Comparison of ENCODE assay signal across 10 mouse cellular contexts in genomic region chr2:130577021-130577420, GRCm38 (mm10). TPM values are rescaled to one million over a fixed set of nuclear protein-coding genes. Genes with fewer than 3 reads are reported as not detected.
DNase-seq lines count a peak whose midpoint lies in the region; ATAC-seq lines count a peak whose summit lies in the region.
"Had no signal": no experiment of that assay in that cellular context is flagged by ENCODE, and none has a peak within 500 bp of the region (broad histone marks: within the 10 kb centered on the region; RNA-seq: fewer than 3 reads in every experiment).

No protein-coding gene starts in this region.

- H3K27me3 ChIP-seq in hindbrain, embryonic 11.5 days (ENCODE audit: control insufficient read depth, insufficient read depth, low read length): peaks cover 72% of the 10 kb centered on the region
- H3K27me3 ChIP-seq in hindbrain, embryonic 12.5 days: peaks cover 88% of the 10 kb centered on the region
- peaks cover 81% of the 10 kb centered on the region for H3K27me3 ChIP-seq in embryonic facial prominence, embryonic 13.5 days
- H3K27me3 ChIP-seq in intestine, embryonic 15.5 days (replicated peaks): peaks cover 69% of the 10 kb centered on the region
- peaks cover 71% of the 10 kb centered on the region for H3K27me3 ChIP-seq in midbrain, embryonic 14.5 days (ENCODE audit: control insufficient read depth, insufficient read depth, low read length)

- 2% methylated on average over 9 of the region's 9 CpGs for WGBS in hindbrain, embryonic 11.5 days
- WGBS in hindbrain, embryonic 12.5 days: 2% methylated on average over 9 of the region's 9 CpGs
- 4% methylated on average over 9 of the region's 9 CpGs for WGBS in embryonic facial prominence, embryonic 13.5 days
- 9% methylated on average over 9 of the region's 9 CpGs for WGBS in intestine, embryonic 15.5 days
- 3% methylated on average over 9 of the region's 9 CpGs for WGBS in midbrain, embryonic 14.5 days

- no peak overlapping the region; the same call in 1 of the 2 replicates for H3K4me3 ChIP-seq in hindbrain, embryonic 11.5 days (ENCODE audit: low read depth, low read length)
- H3K4me3 ChIP-seq in hindbrain, embryonic 12.5 days: no peak overlapping the region
- H3K4me3 ChIP-seq in embryonic facial prominence, embryonic 13.5 days: peak overlapping the region; percentile 37
- peak overlapping the region; percentile 32 for H3K4me3 ChIP-seq in intestine, embryonic 15.5 days (replicated peaks)
- H3K4me3 ChIP-seq in midbrain, embryonic 14.5 days (replicated peaks; ENCODE audit: low read depth, low read length): 0 out of 2 replicates have a peak overlapping the region, but pooled peaks have one; percentile 3

- H3K9ac ChIP-seq in hindbrain, embryonic 11.5 days (ENCODE audit: low read depth, low read length): no peak overlapping the region
- H3K9ac ChIP-seq in hindbrain, embryonic 12.5 days: no peak overlapping the region
- H3K9ac ChIP-seq in embryonic facial prominence, embryonic 13.5 days: peak overlapping the region; percentile 57
- no peak overlapping the region for H3K9ac ChIP-seq in intestine, embryonic 15.5 days
- H3K9ac ChIP-seq in midbrain, embryonic 14.5 days (replicated peaks; ENCODE audit: low read length): no peak overlapping the region

- no peak overlapping the region for H3K27ac ChIP-seq in hindbrain, embryonic 11.5 days (ENCODE audit: low read depth, low read length)
- no peak overlapping the region for H3K27ac ChIP-seq in hindbrain, embryonic 12.5 days
- H3K27ac ChIP-seq in embryonic facial prominence, embryonic 13.5 days: no peak overlapping the region
- no peak overlapping the region for H3K27ac ChIP-seq in intestine, embryonic 15.5 days
- H3K27ac ChIP-seq in midbrain, embryonic 14.5 days (replicated peaks; ENCODE audit: low read depth, low read length): no peak overlapping the region

- no peaks in the 10 kb centered on the region for H3K36me3 ChIP-seq in hindbrain, embryonic 11.5 days (ENCODE audit: control insufficient read depth, insufficient read depth, low read length)
- H3K36me3 ChIP-seq in hindbrain, embryonic 12.5 days: no peaks in the 10 kb centered on the region
- no peaks in the 10 kb centered on the region for H3K36me3 ChIP-seq in embryonic facial prominence, embryonic 13.5 days
- H3K36me3 ChIP-seq in intestine, embryonic 15.5 days: no peaks in the 10 kb centered on the region
- H3K36me3 ChIP-seq in midbrain, embryonic 14.5 days (ENCODE audit: control insufficient read depth, insufficient read depth, low read length): no peaks in the 10 kb centered on the region
- H3K36me3 ChIP-seq: G1E had no signal

- ATAC-seq in hindbrain, embryonic 11.5 days (ENCODE audit: low FRiP score): no peak
- no peak for ATAC-seq in hindbrain, embryonic 12.5 days (ENCODE audit: low FRiP score)
- no peak for ATAC-seq in embryonic facial prominence, embryonic 13.5 days (ENCODE audit: insufficient number of reproducible peaks, insufficient read depth, low FRiP score, low TSS enrichment, low read depth)
- 0 out of 2 replicates have a peak, but pooled peaks have one; percentile 16 for ATAC-seq in intestine, embryonic 15.5 days
- ATAC-seq in midbrain, embryonic 14.5 days (ENCODE audit: low FRiP score, low TSS enrichment): no peak

- no peaks in the 10 kb centered on the region for H3K9me3 ChIP-seq in hindbrain, embryonic 11.5 days (ENCODE audit: control insufficient read depth, low read length)
- H3K9me3 ChIP-seq in hindbrain, embryonic 12.5 days (replicated peaks): no peaks in the 10 kb centered on the region
- H3K9me3 ChIP-seq in embryonic facial prominence, embryonic 13.5 days: no peaks in the 10 kb centered on the region
- no peaks in the 10 kb centered on the region for H3K9me3 ChIP-seq in intestine, embryonic 15.5 days
- H3K9me3 ChIP-seq in midbrain, embryonic 14.5 days (ENCODE audit: control insufficient read depth, low read length): no peaks in the 10 kb centered on the region
- H3K9me3 ChIP-seq: G1E had no signal

- H3K4me2 ChIP-seq in hindbrain, embryonic 11.5 days (replicated peaks; ENCODE audit: low read depth, low read length): no peak overlapping the region; the same call in 1 of the 2 replicates
- no peak overlapping the region for H3K4me2 ChIP-seq in hindbrain, embryonic 12.5 days (replicated peaks)
- H3K4me2 ChIP-seq in embryonic facial prominence, embryonic 13.5 days: peak overlapping the region; percentile 62
- peak overlapping the region; percentile 64 for H3K4me2 ChIP-seq in intestine, embryonic 15.5 days (replicated peaks)
- peak overlapping the region; percentile 44; the same call in 1 of the 2 replicates for H3K4me2 ChIP-seq in midbrain, embryonic 14.5 days (ENCODE audit: low read length)

- intact Hi-C loops in left cerebral cortex, postnatal 36 days (cut with DNase I): no loop called here

- H3K4me1 ChIP-seq in hindbrain, embryonic 11.5 days (replicated peaks; ENCODE audit: control insufficient read depth, insufficient read depth, low read length): peaks cover 19% of the 10 kb centered on the region
- peaks cover 27% of the 10 kb centered on the region for H3K4me1 ChIP-seq in hindbrain, embryonic 12.5 days
- peaks cover 29% of the 10 kb centered on the region for H3K4me1 ChIP-seq in embryonic facial prominence, embryonic 13.5 days
- peaks cover 23% of the 10 kb centered on the region for H3K4me1 ChIP-seq in intestine, embryonic 15.5 days (replicated peaks)
- peaks cover 10% of the 10 kb centered on the region; the same call in 1 of the 2 replicates for H3K4me1 ChIP-seq in midbrain, embryonic 14.5 days (ENCODE audit: control insufficient read depth, insufficient read depth, low read length)

- peak; percentile 51 for DNase-seq in hindbrain, embryonic 11.5 days (ENCODE audit: low spot score)
- no peak for DNase-seq in midbrain, embryonic 14.5 days
- DNase-seq in left cerebral cortex, postnatal 36 days (ENCODE audit: low spot score in 2 of 2): no peak
- DNase-seq in left cerebral cortex, adult 11 months (ENCODE audit: low spot score): no peak
- no peak for DNase-seq in cerebellum, postnatal 14 days

RNA-seq across cellular contexts. Expression of gene Oxt, which starts 1.0 kb away (rescaled TPM):
- polyA plus RNA-seq in hindbrain, embryonic 11.5 days (2014; fragmentation: Nextera tagmentation; extraction: Ambion mirVana): not detected in 2 replicates
- polyA plus RNA-seq in hindbrain, embryonic 12.5 days (2016; fragmentation: Nextera tagmentation; extraction: Ambion mirVana): not detected in 2 replicates
- not detected in 2 replicates for polyA plus RNA-seq in embryonic facial prominence, embryonic 13.5 days (2015; fragmentation: Nextera tagmentation; extraction: Ambion mirVana)
- not detected in 2 replicates for polyA plus RNA-seq in intestine, embryonic 15.5 days (2015; fragmentation: Nextera tagmentation; extraction: Ambion mirVana)
- polyA plus RNA-seq in midbrain, embryonic 14.5 days (2014; fragmentation: Nextera tagmentation; extraction: Ambion mirVana): 0.59 TPM in 1 of 2 replicates, not detected in the other
- 1 to 10 TPM in 1 of 2 experiments, not detected in 1; 1.7 TPM for total RNA-seq in left cerebral cortex, postnatal 36 days (2021)
- total RNA-seq: G1E; hematopoietic stem cell, adult 5-6 weeks had no signal
- polyA plus RNA-seq: G1E had no signal

RNA-seq across cellular contexts. Expression of gene Avp, which starts 5.3 kb away (rescaled TPM):
- polyA plus RNA-seq in hindbrain, embryonic 11.5 days (2014; fragmentation: Nextera tagmentation; extraction: Ambion mirVana): not detected in 2 replicates
- polyA plus RNA-seq in hindbrain, embryonic 12.5 days (2016; fragmentation: Nextera tagmentation; extraction: Ambion mirVana): not detected in 2 replicates
- not detected in 2 replicates for polyA plus RNA-seq in embryonic facial prominence, embryonic 13.5 days (2015; fragmentation: Nextera tagmentation; extraction: Ambion mirVana)
- not detected in 2 replicates for polyA plus RNA-seq in intestine, embryonic 15.5 days (2015; fragmentation: Nextera tagmentation; extraction: Ambion mirVana)
- 0.70 TPM in 1 of 2 replicates, not detected in the other for polyA plus RNA-seq in midbrain, embryonic 14.5 days (2014; fragmentation: Nextera tagmentation; extraction: Ambion mirVana)
- 10 to 100 TPM in 1 of 2 experiments, 1 to 10 TPM in 1; 2.9 to 17.5 TPM for total RNA-seq in left cerebral cortex, postnatal 36 days (2021)
- total RNA-seq: G1E; hematopoietic stem cell, adult 5-6 weeks had no signal
- polyA plus RNA-seq: G1E had no signal

RNA-seq across cellular contexts. Expression of gene Mrps26, which starts 13.5 kb away (rescaled TPM):
- polyA plus RNA-seq in hindbrain, embryonic 11.5 days (2014; fragmentation: Nextera tagmentation; extraction: Ambion mirVana): 77.4 and 86.5 TPM in 2 replicates
- 70.7 and 73.3 TPM in 2 replicates for polyA plus RNA-seq in hindbrain, embryonic 12.5 days (2016; fragmentation: Nextera tagmentation; extraction: Ambion mirVana)
- 76.0 and 89.4 TPM in 2 replicates for polyA plus RNA-seq in embryonic facial prominence, embryonic 13.5 days (2015; fragmentation: Nextera tagmentation; extraction: Ambion mirVana)
- 84.4 and 94.1 TPM in 2 replicates for polyA plus RNA-seq in intestine, embryonic 15.5 days (2015; fragmentation: Nextera tagmentation; extraction: Ambion mirVana)
- polyA plus RNA-seq in midbrain, embryonic 14.5 days (2014; fragmentation: Nextera tagmentation; extraction: Ambion mirVana): 98.4 and 112 TPM in 2 replicates
- 10 to 100 TPM; 72.2 to 82.6 TPM for total RNA-seq in left cerebral cortex, postnatal 36 days (2021)

RNA-seq across cellular contexts. Expression of gene Fastkd5, which starts 52.8 kb away (rescaled TPM):
- polyA plus RNA-seq in hindbrain, embryonic 11.5 days (2014; fragmentation: Nextera tagmentation; extraction: Ambion mirVana): 20.2 and 22.0 TPM in 2 replicates
- polyA plus RNA-seq in hindbrain, embryonic 12.5 days (2016; fragmentation: Nextera tagmentation; extraction: Ambion mirVana): 16.9 and 17.1 TPM in 2 replicates
- polyA plus RNA-seq in embryonic facial prominence, embryonic 13.5 days (2015; fragmentation: Nextera tagmentation; extraction: Ambion mirVana): 14.7 and 16.2 TPM in 2 replicates
- 14.0 and 16.3 TPM in 2 replicates for polyA plus RNA-seq in intestine, embryonic 15.5 days (2015; fragmentation: Nextera tagmentation; extraction: Ambion mirVana)
- polyA plus RNA-seq in midbrain, embryonic 14.5 days (2014; fragmentation: Nextera tagmentation; extraction: Ambion mirVana): 7.4 and 13.8 TPM in 2 replicates
- total RNA-seq in left cerebral cortex, postnatal 36 days (2021): 1 to 10 TPM; 7.7 to 8.9 TPM

RNA-seq across cellular contexts. Expression of gene Ubox5, which starts 52.8 kb away (rescaled TPM):
- 16.3 and 17.3 TPM in 2 replicates for polyA plus RNA-seq in hindbrain, embryonic 11.5 days (2014; fragmentation: Nextera tagmentation; extraction: Ambion mirVana)
- polyA plus RNA-seq in hindbrain, embryonic 12.5 days (2016; fragmentation: Nextera tagmentation; extraction: Ambion mirVana): 13.9 and 14.3 TPM in 2 replicates
- polyA plus RNA-seq in embryonic facial prominence, embryonic 13.5 days (2015; fragmentation: Nextera tagmentation; extraction: Ambion mirVana): 13.2 and 14.2 TPM in 2 replicates
- polyA plus RNA-seq in intestine, embryonic 15.5 days (2015; fragmentation: Nextera tagmentation; extraction: Ambion mirVana): 12.0 and 12.2 TPM in 2 replicates
- polyA plus RNA-seq in midbrain, embryonic 14.5 days (2014; fragmentation: Nextera tagmentation; extraction: Ambion mirVana): 10.6 and 13.0 TPM in 2 replicates
- total RNA-seq in left cerebral cortex, postnatal 36 days (2021): 10 to 100 TPM in 1 of 2 experiments, 1 to 10 TPM in 1; 9.7 to 11.3 TPM

Comparison
In these comparisons a context has a peak if more than half of its experiments do, and no peak if none do; other contexts are left out.
1. H3K4me2 ChIP-seq: peak in embryonic facial prominence, embryonic 13.5 days (single experiment), intestine, embryonic 15.5 days (single experiment) and midbrain, embryonic 14.5 days (single experiment); none in hindbrain, embryonic 11.5 days (single experiment) and hindbrain, embryonic 12.5 days (single experiment).
2. H3K4me3 ChIP-seq: peak in embryonic facial prominence, embryonic 13.5 days (single experiment), intestine, embryonic 15.5 days (single experiment) and midbrain, embryonic 14.5 days (single experiment); none in hindbrain, embryonic 11.5 days (single experiment) and hindbrain, embryonic 12.5 days (single experiment).